Mouse (Mus musculus) neural tube, embryonic 15.5 days (tissue): ENCODE data around the gene Nsd2. TPM values are rescaled to one million over a fixed set of nuclear protein-coding genes. Genes with fewer than 3 reads are reported as not detected.
"Not testable (repeated sequence)": the region's sequence is repeated elsewhere in the genome, so short reads cannot be mapped to it uniquely, and the experiment has no call there.

Experiments
- ATAC-seq: fragments of 200-750 bp; cut with Nextera tagmentation; 2 replicates; pipeline ENCODE4 v1.8.0; 2017; ENCODE audit warnings: mild to moderate bottlenecking, moderate TSS enrichment, moderate library complexity; ENCODE audit not compliant: low FRiP score
- H3K27ac ChIP-seq: fragments of 300-500 bp; sonication (generic); replicated peaks from 2 replicates; pipeline ENCODE4 v1.5.1; 2015; ENCODE audit warnings: mild to moderate bottlenecking, inconsistent platforms
- H3K27me3 ChIP-seq: fragments of 300-500 bp; sonication (generic); replicated peaks from 2 replicates; pipeline ENCODE4 v1.6.1; 2015; ENCODE audit warnings: inconsistent platforms
- H3K36me3 ChIP-seq: fragments of 300-500 bp; sonication (generic); 2 replicates; pipeline ENCODE4 v1.6.1; 2015; ENCODE audit warnings: inconsistent platforms
- H3K4me1 ChIP-seq: fragments of 300-500 bp; sonication (generic); 2 replicates; pipeline ENCODE4 v1.6.1; 2015; ENCODE audit warnings: inconsistent platforms
- H3K4me2 ChIP-seq: fragments of 300-500 bp; sonication (generic); 2 replicates; pipeline ENCODE4 v1.6.1; 2015; ENCODE audit warnings: inconsistent platforms, mild to moderate bottlenecking, moderate library complexity
- H3K4me3 ChIP-seq: fragments of 300-500 bp; sonication (generic); replicated peaks from 2 replicates; pipeline ENCODE4 v1.5.1; 2015; ENCODE audit warnings: mild to moderate bottlenecking, inconsistent platforms
- H3K9ac ChIP-seq: fragments of 300-500 bp; sonication (generic); replicated peaks from 2 replicates; pipeline ENCODE4 v1.6.1; 2015; ENCODE audit warnings: mild to moderate bottlenecking, inconsistent platforms
- H3K9me3 ChIP-seq: fragments of 300-500 bp; sonication (generic); replicated peaks from 2 replicates; pipeline ENCODE4 v1.6.1; 2016; ENCODE audit warnings: inconsistent platforms
- WGBS: fragments of 180-500 bp; shearing (Covaris S2); methylation state at CpG from one replicate; pipeline ENCODE4 v1.1.7; 2015; ENCODE audit warnings: mixed read lengths; 5-methylcytosine and 5-hydroxymethylcytosine counted together
- microRNA-seq: library from miRNA; unstranded; fragments of <30 nt; microRNA quantifications from one replicate; pipeline ENCODE4, GENCODE M21; 2017
- polyA plus RNA-seq: library from polyadenylated mRNA; unstranded; fragments of >200 nt; fragmentation: Nextera tagmentation; extraction: Ambion mirVana; gene quantifications from 2 replicates; pipeline ENCODE4 v1.2.1, GENCODE M21; 2015

Nsd2 gene
- polyA plus RNA-seq, 1 experiment from 2014 or later = 61.8 TPM

GRCm38 (mm10) chr5:33935700-33936111 is 115.2 kb downstream of the Nsd2 start:
- peak overlapping the region; percentile 74 for H3K4me3 ChIP-seq
- peak overlapping the region; percentile 93 for H3K27ac ChIP-seq
- H3K9ac ChIP-seq = peak overlapping the region; percentile 82
- 0 out of 2 replicates have a peak, but pooled peaks cover 8% of the 10 kb centered on the region for H3K36me3 ChIP-seq
- H3K4me1 ChIP-seq = peaks cover 26% of the 10 kb centered on the region
- H3K4me2 ChIP-seq = peak overlapping the region; percentile 70
- H3K9me3 ChIP-seq = no peaks in the 10 kb centered on the region
- no peaks in the 10 kb centered on the region for H3K27me3 ChIP-seq
- under 1% methylated on average over 39 of the region's 39 CpGs for WGBS
- ATAC-seq = peak; percentile 62

- peak within 1 kb of the TSS; percentile 93 for H3K27ac ChIP-seq
- peak; percentile 98 for ATAC-seq
- H3K9me3 ChIP-seq = no peaks in the 10 kb centered on the region
- WGBS = under 1% methylated on average over 61 of the region's 61 CpGs
- H3K4me1 ChIP-seq = peaks cover 26% of the 10 kb centered on the region
- peak within 1 kb of the TSS; percentile 82 for H3K9ac ChIP-seq
- 0 out of 2 replicates have a peak, but pooled peaks cover 8% of the 10 kb centered on the region for H3K36me3 ChIP-seq
- H3K4me3 ChIP-seq = peak within 1 kb of the TSS; percentile 74
- no peaks in the 10 kb centered on the region for H3K27me3 ChIP-seq
- H3K4me2 ChIP-seq = peak within 1 kb of the TSS; percentile 70
These were observed 115.7 kb downstream of the Nsd2 start, which contains the start of gene Nelfa for GRCm38 (mm10) chr5:33936120-33936707. Nelfa (minus strand) TSS chr5:33936413.

GRCm38 (mm10) chr5:33937230-33937629 is 116.7 kb downstream of the Nsd2 start:
- 0 out of 2 replicates have a peak, but pooled peaks cover 7% of the 10 kb centered on the region for H3K36me3 ChIP-seq
- 95% methylated on average over 2 of the region's 2 CpGs for WGBS
- peak overlapping the region; percentile 70 for H3K4me2 ChIP-seq
- H3K27ac ChIP-seq = no peak overlapping the region
- no peak for ATAC-seq
- peaks cover 26% of the 10 kb centered on the region for H3K4me1 ChIP-seq
- H3K9ac ChIP-seq = no peak overlapping the region
- H3K9me3 ChIP-seq = 0 out of 2 replicates have a peak, but pooled peaks cover 2% of the 10 kb centered on the region
- H3K4me3 ChIP-seq = peak overlapping the region; percentile 74; the same call in 1 of the 2 replicates
- H3K27me3 ChIP-seq = no peaks in the 10 kb centered on the region

GRCm38 (mm10) chr5:33938448-33938847 is 117.9 kb downstream of the Nsd2 start:
- H3K4me3 ChIP-seq = no peak overlapping the region
- ATAC-seq = no peak
- H3K9ac ChIP-seq = no peak overlapping the region
- H3K27ac ChIP-seq = no peak overlapping the region
- H3K36me3 ChIP-seq = 0 out of 2 replicates have a peak, but pooled peaks cover 6% of the 10 kb centered on the region
- H3K4me1 ChIP-seq = peaks cover 24% of the 10 kb centered on the region
- H3K4me2 ChIP-seq = no peak overlapping the region
- 0 out of 2 replicates have a peak, but pooled peaks cover 3% of the 10 kb centered on the region for H3K9me3 ChIP-seq
- WGBS = 96% methylated on average over 3 of the region's 3 CpGs
- no peaks in the 10 kb centered on the region for H3K27me3 ChIP-seq

- WGBS = 84% methylated on average over 16 of the region's 16 CpGs
- ATAC-seq = not testable (repeated sequence)
These were observed 126.5 kb downstream of the Nsd2 start for GRCm38 (mm10) chr5:33947035-33947434.

More at GRCm38 (mm10) chr5:33947035-33947434, 126.5 kb downstream of the Nsd2 start:
- not testable (repeated sequence) for H3K9ac ChIP-seq, H3K4me1 ChIP-seq, H3K27ac ChIP-seq, H3K4me2 ChIP-seq, H3K4me3 ChIP-seq, H3K27me3 ChIP-seq, H3K36me3 ChIP-seq
- H3K9me3 ChIP-seq = 0 out of 2 replicates have a peak, but pooled peaks cover 11% of the 10 kb centered on the region

Small RNA genes within 50 kb of the gene (microRNA-seq; reads per million reads assigned to microRNA genes)
- gene Mir7024 = not detected

Other genes with a start within 250 kb of the Nsd2 start
- gene Fam53a, start 191.1 kb upstream of the Nsd2 start, polyA plus RNA-seq = 25.5 and 31.9 TPM in 2 replicates
- 0.59 and 0.83 TPM in 2 replicates for gene Gm9903, start 190.8 kb upstream of the Nsd2 start, polyA plus RNA-seq
- 120 and 157 TPM in 2 replicates for gene Slbp, start 168.2 kb upstream of the Nsd2 start, polyA plus RNA-seq
- gene Tacc3, start 162.6 kb upstream of the Nsd2 start, polyA plus RNA-seq = 27.5 and 61.7 TPM in 2 replicates
- 27.7 and 29.7 TPM in 2 replicates for gene Tmem129, start 162.3 kb upstream of the Nsd2 start, polyA plus RNA-seq
- 36.0 and 43.6 TPM in 2 replicates for gene Fgfr3, start 99.1 kb upstream of the Nsd2 start, polyA plus RNA-seq
- gene Letm1, start 37.9 kb upstream of the Nsd2 start, polyA plus RNA-seq = 68.3 and 72.4 TPM in 2 replicates
- 33.8 and 43.9 TPM in 2 replicates for gene Nelfa, start 115.7 kb downstream of the Nsd2 start, polyA plus RNA-seq
- 459 and 621 TPM in 2 replicates for gene Gm1673, start 162.7 kb downstream of the Nsd2 start, polyA plus RNA-seq
- 4.8 and 6.4 TPM in 2 replicates for gene Nat8l, start 175.3 kb downstream of the Nsd2 start, polyA plus RNA-seq